Mouse (Mus musculus): ENCODE results near the gene Ldb2. TPM values are rescaled to one million over a fixed set of nuclear protein-coding genes. Genes with fewer than 3 reads are reported as not detected.

Ldb2 gene
- polyA plus RNA-seq, 1 experiment: not detected

GRCm38 (mm10) chr5:44707946-44708345, 91.5 kb downstream of the Ldb2 start:
- Histone ChIP-seq H3K27me3 (ENCODE audit: control insufficient read depth) (no peaks in the 10 kb centered on the region), H3K4me1 (ENCODE audit: control insufficient read depth) (no peaks in the 10 kb centered on the region), H3K9me3 (ENCODE audit: control insufficient read depth, low read length) (no peaks in the 10 kb centered on the region), H3K4me3 (replicated peaks) (no peak overlapping the region), H3K36me3 (ENCODE audit: control insufficient read depth) (no peaks in the 10 kb centered on the region)
- TF ChIP-seq GATA1 (IDR thresholded peaks at IDR 0.05; ENCODE audit: low read length) (no peak), TAL1 (IDR thresholded peaks at IDR 0.05; ENCODE audit: low read length) (no peak)

DNA sequence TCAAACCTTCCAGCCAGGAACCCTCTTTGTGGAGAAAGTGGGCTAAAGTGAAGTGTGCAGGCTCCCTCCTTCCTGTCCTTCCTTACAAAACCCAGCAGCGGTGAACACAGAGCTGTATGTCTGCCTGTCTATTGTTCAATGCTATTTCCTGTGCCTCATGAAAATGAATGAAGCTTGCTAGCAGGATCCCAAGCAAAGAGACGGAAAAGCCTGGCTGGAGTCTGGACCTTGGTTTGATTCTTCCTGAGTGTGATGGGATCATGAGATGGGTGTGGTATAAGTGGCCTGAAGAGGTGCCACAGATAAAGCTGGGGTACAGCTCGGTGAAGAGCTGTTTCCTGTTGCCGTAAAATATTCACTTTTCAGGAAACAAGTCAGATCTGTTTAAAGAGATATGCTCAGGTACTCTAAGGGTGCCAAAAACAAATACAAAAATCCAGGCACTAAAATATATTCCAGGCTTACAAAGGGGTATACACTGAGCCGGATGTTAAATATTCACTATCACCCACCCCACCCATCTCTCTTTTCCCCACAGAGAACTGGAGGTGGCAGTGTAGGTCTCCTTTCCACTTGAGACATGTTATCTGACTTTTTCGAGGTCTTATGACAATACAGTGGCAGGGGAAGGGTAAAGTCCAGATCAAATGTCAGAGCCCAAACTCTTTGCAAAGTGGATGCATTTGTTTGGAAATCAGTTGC, 92.3 kb downstream of the Ldb2 start:
- H3K9me3 ChIP-seq (ENCODE audit: control insufficient read depth, low read length): no peaks in the 10 kb centered on the region

DNA sequence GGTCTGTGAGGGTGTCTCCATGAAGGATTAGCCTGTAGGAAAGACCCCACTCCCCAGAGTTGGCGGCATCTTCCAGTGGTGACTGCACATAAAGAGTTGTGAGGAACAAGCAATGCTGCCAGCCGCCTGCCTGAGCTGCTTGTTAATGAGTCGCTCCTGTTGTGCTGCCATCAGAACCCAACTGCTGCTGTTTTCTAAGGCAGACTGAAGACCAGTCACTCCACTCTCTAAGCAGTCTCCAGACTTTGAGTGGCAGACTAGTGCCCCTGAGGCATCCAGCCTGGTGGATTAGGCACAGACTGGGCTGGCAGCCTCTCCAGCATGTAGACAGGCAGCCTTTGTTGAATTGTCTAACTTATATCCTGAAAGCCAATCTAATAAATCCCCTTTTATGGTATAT, 101.5 kb downstream of the Ldb2 start:
- Histone ChIP-seq H3K9me3 (ENCODE audit: control insufficient read depth, low read length) (no peaks in the 10 kb centered on the region), H3K4me3 (replicated peaks) (no peak overlapping the region), H3K36me3 (ENCODE audit: control insufficient read depth) (no peaks in the 10 kb centered on the region), H3K4me1 (ENCODE audit: control insufficient read depth) (no peaks in the 10 kb centered on the region), H3K27me3 (ENCODE audit: control insufficient read depth) (no peaks in the 10 kb centered on the region)
- TF ChIP-seq GATA1 (IDR thresholded peaks at IDR 0.05; ENCODE audit: low read length): no peak
- no peak for TF ChIP-seq TAL1 (IDR thresholded peaks at IDR 0.05; ENCODE audit: low read length)

More for the DNA sequence above, 92.3 kb downstream of the Ldb2 start:
- no peaks in the 10 kb centered on the region for H3K36me3 ChIP-seq (ENCODE audit: control insufficient read depth)
- no peak for TF ChIP-seq TAL1 (IDR thresholded peaks at IDR 0.05; ENCODE audit: low read length)
- no peak for TF ChIP-seq GATA1 (IDR thresholded peaks at IDR 0.05; ENCODE audit: low read length)
- H3K27me3 ChIP-seq (ENCODE audit: control insufficient read depth): no peaks in the 10 kb centered on the region
- H3K4me1 ChIP-seq (ENCODE audit: control insufficient read depth): no peaks in the 10 kb centered on the region
- H3K4me3 ChIP-seq (replicated peaks): no peak overlapping the region

GRCm38 (mm10) chr5:44696548-44696947, 102.9 kb downstream of the Ldb2 start:
- Histone ChIP-seq H3K4me1 (ENCODE audit: control insufficient read depth) (no peaks in the 10 kb centered on the region), H3K4me3 (replicated peaks) (no peak overlapping the region), H3K27me3 (ENCODE audit: control insufficient read depth) (no peaks in the 10 kb centered on the region), H3K9me3 (ENCODE audit: control insufficient read depth, low read length) (no peaks in the 10 kb centered on the region), H3K36me3 (ENCODE audit: control insufficient read depth) (no peaks in the 10 kb centered on the region)
- TF ChIP-seq GATA1 (IDR thresholded peaks at IDR 0.05; ENCODE audit: low read length): no peak
- TF ChIP-seq TAL1 (IDR thresholded peaks at IDR 0.05; ENCODE audit: low read length): no peak

- H3K9me3 ChIP-seq (ENCODE audit: control insufficient read depth, low read length): no peaks in the 10 kb centered on the region
Measured at GRCm38 (mm10) chr5:44693674-44694073, 105.8 kb downstream of the Ldb2 start.

GRCm38 (mm10) chr5:44686344-44686743, 113.1 kb downstream of the Ldb2 start:
- no peaks in the 10 kb centered on the region for H3K27me3 ChIP-seq (ENCODE audit: control insufficient read depth)
- no peaks in the 10 kb centered on the region for H3K9me3 ChIP-seq (ENCODE audit: control insufficient read depth, low read length)
- H3K36me3 ChIP-seq (ENCODE audit: control insufficient read depth): no peaks in the 10 kb centered on the region
- no peak for TF ChIP-seq TAL1 (IDR thresholded peaks at IDR 0.05; ENCODE audit: low read length)
- no peaks in the 10 kb centered on the region for H3K4me1 ChIP-seq (ENCODE audit: control insufficient read depth)
- H3K4me3 ChIP-seq (replicated peaks): no peak overlapping the region

More at GRCm38 (mm10) chr5:44693674-44694073, 105.8 kb downstream of the Ldb2 start:
- Histone ChIP-seq H3K4me1 (ENCODE audit: control insufficient read depth) (no peaks in the 10 kb centered on the region), H3K36me3 (ENCODE audit: control insufficient read depth) (no peaks in the 10 kb centered on the region), H3K4me3 (replicated peaks) (no peak overlapping the region), H3K27me3 (ENCODE audit: control insufficient read depth) (no peaks in the 10 kb centered on the region)
- TF ChIP-seq GATA1 (IDR thresholded peaks at IDR 0.05; ENCODE audit: low read length): no peak
- no peak for TF ChIP-seq TAL1 (IDR thresholded peaks at IDR 0.05; ENCODE audit: low read length)

DNA sequence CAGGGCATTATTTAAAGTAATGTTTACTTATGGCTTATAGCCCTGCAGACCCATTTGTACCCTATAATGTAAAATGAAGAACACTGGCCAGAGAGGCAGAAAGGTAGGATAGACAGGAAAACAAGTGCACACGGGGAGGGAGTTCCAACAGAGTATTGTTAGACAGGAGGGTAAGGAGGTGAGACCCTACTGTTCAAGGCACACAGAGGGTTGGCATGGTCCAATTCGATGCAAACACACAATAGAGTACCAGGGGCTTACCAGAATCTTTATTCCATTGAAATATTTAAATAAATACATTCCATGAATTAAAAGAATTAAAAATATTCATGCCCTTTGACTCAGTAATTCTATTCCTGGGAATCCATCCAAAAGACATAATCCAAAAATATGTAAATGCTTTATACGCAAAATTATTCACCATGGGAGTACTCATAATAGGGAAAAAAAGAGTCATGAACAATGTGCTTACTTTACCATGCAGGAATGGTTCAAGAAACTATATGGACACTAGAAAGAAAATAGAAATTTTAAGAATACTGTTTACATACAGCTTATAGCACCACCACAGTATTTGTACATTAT, 118.3 kb downstream of the Ldb2 start:
- TF ChIP-seq GATA1 (IDR thresholded peaks at IDR 0.05; ENCODE audit: low read length) (no peak), TAL1 (IDR thresholded peaks at IDR 0.05; ENCODE audit: low read length) (no peak)
- Histone ChIP-seq H3K9me3 (ENCODE audit: control insufficient read depth, low read length) (no peaks in the 10 kb centered on the region), H3K36me3 (ENCODE audit: control insufficient read depth) (no peaks in the 10 kb centered on the region), H3K27me3 (ENCODE audit: control insufficient read depth) (no peaks in the 10 kb centered on the region), H3K4me3 (replicated peaks) (no peak overlapping the region), H3K4me1 (ENCODE audit: control insufficient read depth) (no peaks in the 10 kb centered on the region)

DNA sequence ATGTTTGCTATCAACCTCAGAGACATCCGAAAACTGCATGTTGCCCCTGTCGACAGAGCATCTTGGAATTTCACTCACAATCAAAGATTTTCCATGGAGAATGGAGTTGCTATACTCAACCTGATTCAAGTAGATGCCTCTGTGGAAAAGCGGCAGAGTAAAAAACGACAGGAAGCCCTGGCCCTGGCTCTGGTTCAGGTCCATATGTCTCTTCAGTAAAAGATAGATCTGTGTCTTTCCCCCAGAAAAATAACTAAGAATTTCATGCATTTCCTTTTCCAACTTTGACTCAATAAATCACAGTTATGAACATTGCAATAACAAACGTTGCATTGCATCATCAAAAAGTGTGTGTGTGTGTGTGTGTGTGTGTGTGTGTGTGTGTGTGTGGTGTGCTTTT, 121.7 kb downstream of the Ldb2 start:
- Histone ChIP-seq H3K4me1 (ENCODE audit: control insufficient read depth) (no peaks in the 10 kb centered on the region), H3K36me3 (ENCODE audit: control insufficient read depth) (no peaks in the 10 kb centered on the region), H3K27me3 (ENCODE audit: control insufficient read depth) (no peaks in the 10 kb centered on the region), H3K4me3 (replicated peaks) (no peak overlapping the region), H3K9me3 (ENCODE audit: control insufficient read depth, low read length) (no peaks in the 10 kb centered on the region)
- TF ChIP-seq TAL1 (IDR thresholded peaks at IDR 0.05; ENCODE audit: low read length) (no peak), GATA1 (IDR thresholded peaks at IDR 0.05; ENCODE audit: low read length) (no peak)

- H3K9me3 ChIP-seq (ENCODE audit: control insufficient read depth, low read length): no peaks in the 10 kb centered on the region
- H3K27me3 ChIP-seq (ENCODE audit: control insufficient read depth): no peaks in the 10 kb centered on the region
- no peaks in the 10 kb centered on the region for H3K4me1 ChIP-seq (ENCODE audit: control insufficient read depth)
- TF ChIP-seq GATA1 (IDR thresholded peaks at IDR 0.05; ENCODE audit: low read length) (no peak), TAL1 (IDR thresholded peaks at IDR 0.05; ENCODE audit: low read length) (no peak)
- H3K36me3 ChIP-seq (ENCODE audit: control insufficient read depth): no peaks in the 10 kb centered on the region
- H3K4me3 ChIP-seq (replicated peaks): no peak overlapping the region
Measured at GRCm38 (mm10) chr5:44676145-44676754, 123.2 kb downstream of the Ldb2 start.
